Mouse (Mus musculus) kidney, adult 11 months (tissue): ENCODE results near the gene Cisd2.

Experiments used
- DNase-seq: peaks from one replicate; pipeline ENCODE4 v3.0.0; 2022

Gene Cisd2

DNA sequence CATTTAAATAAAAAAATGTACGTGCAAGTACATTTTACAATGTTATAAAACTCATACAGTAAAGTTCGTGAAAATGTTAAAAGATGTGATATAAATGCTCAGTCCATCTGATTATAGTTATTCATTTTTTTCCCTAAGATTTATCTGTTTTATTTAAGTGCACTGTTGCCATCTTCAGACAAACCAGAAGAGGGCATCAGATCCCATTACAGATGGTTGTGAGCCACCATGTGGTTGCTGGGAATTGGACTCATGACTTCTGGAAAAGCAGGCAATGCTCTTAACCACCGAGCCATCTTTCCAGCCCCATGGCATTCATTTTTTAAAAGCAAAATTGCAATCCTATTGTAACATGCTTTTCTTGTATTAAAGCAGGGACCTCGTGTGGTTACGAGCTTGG lies 14.5 kb downstream of the Cisd2 start:
- no peak for DNase-seq

- DNase-seq = no peak
Measured at GRCm38 (mm10) chr3:135407351-135407750, 16.4 kb downstream of the Cisd2 start.

DNA sequence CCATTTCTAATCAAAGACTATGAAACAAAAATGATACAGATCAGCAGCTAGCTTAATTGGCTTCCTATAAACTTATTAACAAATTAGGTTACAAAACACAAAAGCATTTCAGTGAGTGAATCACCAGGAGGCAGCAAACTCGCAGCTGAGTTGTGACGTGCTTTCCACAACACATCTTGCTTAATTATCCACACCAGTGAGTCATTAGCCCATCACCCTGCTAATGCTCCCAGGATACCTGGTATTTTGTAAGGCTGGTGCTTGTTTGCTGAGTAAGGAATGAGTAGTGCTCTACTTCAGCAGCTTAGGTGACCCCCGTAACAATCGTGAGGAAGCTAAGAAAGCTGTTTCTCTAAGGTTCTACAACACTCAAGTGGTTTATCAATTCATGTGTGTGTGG lies 19.1 kb downstream of the Cisd2 start:
- DNase-seq = no peak

DNA sequence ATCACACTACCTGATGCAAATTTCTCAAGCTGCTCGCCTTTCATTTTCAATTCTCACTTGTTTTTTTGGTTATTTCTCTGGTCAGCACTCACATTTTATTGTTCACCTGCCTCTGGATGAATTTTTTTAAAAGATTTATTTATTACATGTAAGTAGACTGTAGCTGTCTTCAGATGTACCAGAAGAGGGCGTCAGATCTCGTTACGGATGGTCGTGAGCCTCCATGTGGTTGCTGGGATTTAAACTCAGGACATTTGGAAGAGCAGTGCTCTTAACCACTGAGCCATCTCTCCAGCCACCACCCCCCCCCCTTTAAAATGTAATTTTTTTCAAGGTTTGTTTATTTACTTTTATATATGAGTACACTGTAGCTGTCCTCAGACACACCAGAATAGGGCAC lies 19.9 kb downstream of the Cisd2 start:
- DNase-seq = no peak

GRCm38 (mm10) chr3:135403211-135403610 lies 20.5 kb downstream of the Cisd2 start:
- no peak for DNase-seq

DNA sequence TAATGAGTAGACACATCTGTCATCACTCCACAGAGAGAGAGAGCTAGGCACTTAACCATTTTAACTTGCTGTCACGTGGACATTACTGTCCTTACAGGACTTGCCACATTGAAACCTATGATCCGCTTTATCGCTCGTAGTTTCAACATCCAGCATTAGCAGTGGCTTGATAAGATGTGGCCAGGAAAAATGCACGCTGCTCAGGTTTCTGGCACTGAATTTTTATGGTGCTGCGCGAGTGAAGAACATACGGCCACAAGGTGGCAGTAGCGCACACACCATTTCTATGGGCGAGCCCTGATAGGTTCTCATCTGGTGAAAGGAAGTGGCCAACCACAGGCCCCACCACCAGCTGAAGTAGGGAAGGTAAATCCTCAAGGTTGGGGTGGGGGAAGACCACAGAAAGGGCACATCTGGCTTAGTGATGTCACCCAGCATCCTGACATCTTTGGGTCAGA lies 21.5 kb downstream of the Cisd2 start:
- DNase-seq = peak; percentile 78

DNA sequence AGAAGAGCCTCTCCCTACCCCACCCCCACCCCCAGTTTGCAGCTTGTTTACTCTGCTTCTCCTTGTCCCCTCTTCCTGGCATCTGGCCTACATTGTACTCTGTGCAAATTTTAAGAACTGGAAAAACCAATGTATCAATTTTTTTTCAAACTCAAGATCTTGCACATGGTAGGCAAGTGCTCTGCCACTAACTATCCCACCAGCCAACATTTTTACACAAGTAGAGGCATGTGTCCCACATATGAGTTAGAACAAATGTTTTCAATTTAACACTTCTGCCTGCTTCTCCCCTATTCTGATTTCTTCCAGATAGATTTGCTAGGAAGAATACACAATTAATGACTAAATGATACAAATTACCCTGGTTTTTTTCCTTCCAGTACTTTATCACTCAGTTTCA lies 26.6 kb downstream of the Cisd2 start:
- no peak for DNase-seq

DNA sequence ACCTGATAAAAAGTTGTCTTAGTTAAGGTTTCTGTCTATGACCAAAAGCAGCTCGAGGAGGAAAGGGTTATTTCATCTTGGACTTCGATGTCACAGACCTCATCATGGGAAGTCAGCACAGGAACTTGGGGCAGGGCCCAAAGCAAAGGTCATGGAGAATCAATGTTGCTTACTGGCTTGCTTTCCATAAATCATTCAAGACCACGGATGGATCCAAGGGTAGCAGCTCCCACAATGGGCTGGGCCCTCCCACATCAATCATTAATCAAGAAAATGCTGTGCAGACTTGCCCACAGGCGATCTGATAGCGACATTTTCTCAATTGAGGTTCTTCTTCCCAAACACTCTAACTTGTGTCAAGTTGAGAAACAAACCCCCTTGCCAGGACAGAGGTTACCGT lies 27.6 kb downstream of the Cisd2 start:
- peak; percentile 75 for DNase-seq

DNA sequence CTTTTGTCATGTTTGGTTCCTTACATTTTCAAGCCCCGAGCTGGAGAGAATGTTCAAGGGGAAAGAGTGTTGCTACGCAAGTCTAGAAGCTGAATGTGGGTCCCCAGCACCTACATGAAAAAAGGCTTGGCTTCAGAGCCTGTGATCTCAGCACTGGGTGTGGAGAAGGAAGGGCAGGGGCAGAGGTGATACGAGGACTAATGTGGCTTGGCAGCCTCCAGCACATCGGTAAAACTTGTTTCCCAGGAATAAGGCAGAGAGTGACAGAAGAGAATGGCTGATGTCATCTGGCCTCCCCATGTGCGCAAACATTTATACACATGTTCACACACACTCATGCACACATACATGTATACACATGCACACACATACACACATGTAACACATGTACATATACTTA lies 28.6 kb downstream of the Cisd2 start:
- DNase-seq = no peak

GRCm38 (mm10) chr3:135393186-135393585 lies 30.5 kb downstream of the Cisd2 start:
- no peak for DNase-seq

DNA sequence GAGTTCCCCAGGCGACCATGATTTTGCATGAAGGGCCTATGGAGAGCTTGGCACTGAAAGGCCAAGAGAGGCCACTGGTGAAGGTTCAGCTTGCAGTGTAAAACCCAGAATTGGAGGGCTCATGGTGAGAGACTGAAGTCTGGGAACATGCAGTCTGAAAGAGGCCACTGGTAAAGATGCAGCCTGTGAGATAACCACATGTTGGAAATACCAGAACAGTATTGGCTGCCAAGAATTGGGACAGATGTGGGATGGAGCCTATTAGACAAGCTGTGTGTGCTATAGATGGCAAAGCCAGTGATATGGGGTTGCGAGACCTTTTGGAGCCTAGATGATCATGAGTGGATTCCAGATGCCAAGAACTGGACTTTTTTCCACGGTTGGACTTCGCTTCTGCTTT lies 43.9 kb downstream of the Cisd2 start:
- no peak for DNase-seq

DNA sequence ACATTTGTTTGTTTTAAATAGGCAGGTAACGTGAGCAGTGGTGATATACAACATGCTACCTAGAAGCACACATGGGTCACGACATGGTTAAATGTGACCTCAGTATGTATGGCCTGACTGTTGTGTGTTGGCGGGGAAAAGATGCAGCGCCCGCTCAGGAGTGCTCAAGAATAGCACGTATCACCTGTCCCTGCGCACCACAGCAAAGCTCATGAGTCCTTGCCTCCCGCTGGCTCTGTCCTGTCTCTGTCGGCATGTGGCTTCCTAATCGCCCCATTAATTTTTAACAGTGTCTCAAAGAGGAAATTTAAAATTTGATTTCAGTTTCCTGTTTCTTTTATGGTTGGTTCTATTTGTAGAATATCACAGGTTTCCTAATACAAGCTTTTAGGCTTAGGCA lies 46.3 kb downstream of the Cisd2 start:
- no peak for DNase-seq

GRCm38 (mm10) chr3:135375836-135376235 lies 47.9 kb downstream of the Cisd2 start:
- DNase-seq = no peak

DNA sequence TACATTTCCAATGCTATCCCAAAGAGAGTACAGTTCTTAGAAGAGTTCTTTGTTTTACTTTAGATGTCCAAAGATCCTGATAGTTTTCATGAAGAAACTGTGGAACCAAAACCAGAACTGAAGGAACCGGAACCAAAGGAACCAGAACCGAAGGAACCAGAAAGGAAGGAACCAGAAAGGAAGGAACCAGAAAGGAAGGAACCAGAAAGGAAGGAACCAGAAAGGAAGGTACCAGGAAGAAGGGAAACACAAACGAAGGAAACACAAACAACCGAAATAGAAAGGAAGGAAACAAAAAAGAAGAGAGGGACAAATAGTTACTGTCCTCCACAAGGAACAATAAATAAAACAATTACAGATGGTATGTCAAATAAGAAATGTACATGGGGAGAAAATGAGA lies 66.3 kb downstream of the Cisd2 start:
- no peak for DNase-seq
